Comparison of ENCODE assay signal across 9 mouse cellular contexts in genomic region chr2:164725895-164726619, GRCm38 (mm10). TPM values are rescaled to one million over a fixed set of nuclear protein-coding genes. Genes with fewer than 3 reads are reported as not detected.
DNase-seq lines count a peak whose midpoint lies in the region; ATAC-seq and TF ChIP-seq lines count a peak whose summit lies in the region.
"Had no signal": no experiment of that assay in that cellular context is flagged by ENCODE, and none has a peak within 500 bp of the region (broad histone marks: within the 10 kb centered on the region; RNA-seq: fewer than 3 reads in every experiment).

No protein-coding gene starts in this region.

- H3K9me3 ChIP-seq in forebrain, postnatal 0 days (ENCODE audit: low read length): no peaks in the 10 kb centered on the region
- H3K9me3 ChIP-seq in limb, embryonic 10.5 days (replicated peaks): no peaks in the 10 kb centered on the region
- no peaks in the 10 kb centered on the region for H3K9me3 ChIP-seq in stomach, embryonic 15.5 days
- H3K9me3 ChIP-seq: midbrain, embryonic 12.5 days had no signal

- WGBS in forebrain, postnatal 0 days: 27% methylated on average over 6 of the region's 6 CpGs
- 31% methylated on average over 6 of the region's 6 CpGs for WGBS in limb, embryonic 10.5 days
- 20% methylated on average over 6 of the region's 6 CpGs for WGBS in stomach, embryonic 15.5 days

- no peak overlapping the region for H3K27ac ChIP-seq in bone marrow macrophage, adult 2 months (ENCODE audit: insufficient read depth, low read depth, low read length)
- H3K27ac ChIP-seq in forebrain, postnatal 0 days (ENCODE audit: low read depth, low read length): no peak overlapping the region
- no peak overlapping the region for H3K27ac ChIP-seq in limb, embryonic 10.5 days
- H3K27ac ChIP-seq in stomach, embryonic 15.5 days: no peak overlapping the region
- H3K27ac ChIP-seq: midbrain, embryonic 12.5 days had no signal

- TF ChIP-seq POLR2A in bone marrow macrophage, adult 2 months (IDR thresholded peaks at IDR 0.05; ENCODE audit: borderline replicate concordance, low read depth, low read length): no peak

- H3K36me3 ChIP-seq in forebrain, postnatal 0 days (ENCODE audit: insufficient read depth): no peaks in the 10 kb centered on the region
- H3K36me3 ChIP-seq in limb, embryonic 10.5 days: no peaks in the 10 kb centered on the region
- no peaks in the 10 kb centered on the region for H3K36me3 ChIP-seq in stomach, embryonic 15.5 days
- H3K36me3 ChIP-seq: midbrain, embryonic 12.5 days had no signal

- H3K4me1 ChIP-seq in bone marrow macrophage, adult 2 months (ENCODE audit: control insufficient read depth, insufficient read depth, low read length): no peaks in the 10 kb centered on the region
- H3K4me1 ChIP-seq in forebrain, postnatal 0 days (ENCODE audit: insufficient read depth): no peaks in the 10 kb centered on the region
- no peaks in the 10 kb centered on the region for H3K4me1 ChIP-seq in limb, embryonic 10.5 days
- H3K4me1 ChIP-seq in stomach, embryonic 15.5 days: no peaks in the 10 kb centered on the region
- H3K4me1 ChIP-seq: midbrain, embryonic 12.5 days had no signal

- peak; percentile 32 to 44 for DNase-seq in frontal cortex, postnatal 25 days (ENCODE audit: low spot score in 2 of 2)
- DNase-seq in forebrain, postnatal 0 days: peak; percentile 76
- peak; percentile 73 for DNase-seq in kidney, adult 11 months
- DNase-seq in limb, embryonic 10.5 days (ENCODE audit: low spot score): peak; percentile 80
- peak; percentile 63 to 72 for DNase-seq in natural killer cell, adult 2 months (ENCODE audit: low spot score in 2 of 2)

- H3K4me3 ChIP-seq in bone marrow macrophage, adult 2 months (ENCODE audit: insufficient read depth, low read length): no peak overlapping the region
- no peak overlapping the region for H3K4me3 ChIP-seq in forebrain, postnatal 0 days (ENCODE audit: low read depth, low read length)
- no peak overlapping the region for H3K4me3 ChIP-seq in limb, embryonic 10.5 days
- H3K4me3 ChIP-seq in stomach, embryonic 15.5 days (replicated peaks): no peak overlapping the region
- H3K4me3 ChIP-seq: midbrain, embryonic 12.5 days had no signal

- no peak overlapping the region for H3K9ac ChIP-seq in forebrain, postnatal 0 days
- no peak overlapping the region for H3K9ac ChIP-seq in stomach, embryonic 15.5 days
- H3K9ac ChIP-seq: midbrain, embryonic 12.5 days had no signal

- ATAC-seq in frontal cortex, adult (ENCODE audit: low TSS enrichment): no peak
- ATAC-seq in forebrain, postnatal 0 days: no peak
- ATAC-seq in stomach, embryonic 15.5 days (ENCODE audit: insufficient read depth, low FRiP score, low read depth): peak; percentile 53; the same call in 1 of the 2 replicates

- no peak overlapping the region for H3K4me2 ChIP-seq in forebrain, postnatal 0 days (ENCODE audit: low read depth)
- H3K4me2 ChIP-seq in stomach, embryonic 15.5 days: no peak overlapping the region
- H3K4me2 ChIP-seq: midbrain, embryonic 12.5 days had no signal

- no peaks in the 10 kb centered on the region for H3K27me3 ChIP-seq in forebrain, postnatal 0 days (ENCODE audit: insufficient read depth, low read length)
- H3K27me3 ChIP-seq in limb, embryonic 10.5 days (ENCODE audit: low read depth, poor library complexity, severe bottlenecking): no peaks in the 10 kb centered on the region
- no peaks in the 10 kb centered on the region for H3K27me3 ChIP-seq in stomach, embryonic 15.5 days (replicated peaks)

- peak; percentile 73 for TF ChIP-seq CTCF in bone marrow macrophage, adult 2 months (IDR thresholded peaks at IDR 0.05; ENCODE audit: low read depth, low read length)
- peak; percentile 86 for TF ChIP-seq CTCF in forebrain, postnatal 0 days (IDR thresholded peaks at IDR 0.05; ENCODE audit: low read depth)

RNA-seq across cellular contexts. Expression of gene Spint5, which starts 11.0 kb away (rescaled TPM):
- polyA plus RNA-seq in bone marrow macrophage, adult 2 months (2012; ENCODE audit: insufficient read depth, insufficient read length, missing spikeins): not detected in 2 replicates
- not detected in 2 replicates for total RNA-seq in forebrain, postnatal 0 days (2014; rRNA removed)
- polyA plus RNA-seq in forebrain, postnatal 0 days (2015; fragmentation: Nextera tagmentation; extraction: Ambion mirVana): not detected in 2 replicates
- not detected in 2 replicates for polyA plus RNA-seq in limb, embryonic 10.5 days (2016; fragmentation: Nextera tagmentation; extraction: Ambion mirVana)
- polyA plus RNA-seq in stomach, embryonic 15.5 days (2015; fragmentation: Nextera tagmentation; extraction: Ambion mirVana): not detected in 2 replicates
- polyA plus RNA-seq: midbrain, embryonic 12.5 days had no signal

RNA-seq across cellular contexts. Expression of gene Wfdc3, which starts 19.7 kb away (rescaled TPM):
- not detected in 2 replicates for polyA plus RNA-seq in bone marrow macrophage, adult 2 months (2012; ENCODE audit: insufficient read depth, insufficient read length, missing spikeins)
- 0.54 and 0.81 TPM in 2 replicates for total RNA-seq in forebrain, postnatal 0 days (2014; rRNA removed)
- polyA plus RNA-seq in forebrain, postnatal 0 days (2015; fragmentation: Nextera tagmentation; extraction: Ambion mirVana): 0.89 and 1.1 TPM in 2 replicates
- polyA plus RNA-seq in limb, embryonic 10.5 days (2016; fragmentation: Nextera tagmentation; extraction: Ambion mirVana): 0.95 and 0.98 TPM in 2 replicates
- polyA plus RNA-seq in stomach, embryonic 15.5 days (2015; fragmentation: Nextera tagmentation; extraction: Ambion mirVana): 2.2 and 2.3 TPM in 2 replicates

RNA-seq across cellular contexts. Expression of gene Dnttip1, which starts 19.7 kb away (rescaled TPM):
- 33.4 and 33.7 TPM in 2 replicates for polyA plus RNA-seq in bone marrow macrophage, adult 2 months (2012; ENCODE audit: insufficient read depth, insufficient read length, missing spikeins)
- 23.2 and 26.1 TPM in 2 replicates for total RNA-seq in forebrain, postnatal 0 days (2014; rRNA removed)
- polyA plus RNA-seq in forebrain, postnatal 0 days (2015; fragmentation: Nextera tagmentation; extraction: Ambion mirVana): 52.3 and 60.1 TPM in 2 replicates
- polyA plus RNA-seq in limb, embryonic 10.5 days (2016; fragmentation: Nextera tagmentation; extraction: Ambion mirVana): 93.1 and 93.2 TPM in 2 replicates
- polyA plus RNA-seq in stomach, embryonic 15.5 days (2015; fragmentation: Nextera tagmentation; extraction: Ambion mirVana): 60.9 and 64.7 TPM in 2 replicates

RNA-seq across cellular contexts. Expression of gene Spint4, which starts 27.8 kb away (rescaled TPM):
- polyA plus RNA-seq in bone marrow macrophage, adult 2 months (2012; ENCODE audit: insufficient read depth, insufficient read length, missing spikeins): not detected in 2 replicates
- total RNA-seq in forebrain, postnatal 0 days (2014; rRNA removed): not detected in 2 replicates
- polyA plus RNA-seq in forebrain, postnatal 0 days (2015; fragmentation: Nextera tagmentation; extraction: Ambion mirVana): not detected in 2 replicates
- polyA plus RNA-seq in limb, embryonic 10.5 days (2016; fragmentation: Nextera tagmentation; extraction: Ambion mirVana): not detected in 2 replicates
- not detected in 2 replicates for polyA plus RNA-seq in stomach, embryonic 15.5 days (2015; fragmentation: Nextera tagmentation; extraction: Ambion mirVana)
- polyA plus RNA-seq: midbrain, embryonic 12.5 days had no signal

RNA-seq across cellular contexts. Expression of gene Wfdc13, which starts 41.1 kb away (rescaled TPM):
- polyA plus RNA-seq in bone marrow macrophage, adult 2 months (2012; ENCODE audit: insufficient read depth, insufficient read length, missing spikeins): not detected in 2 replicates
- total RNA-seq in forebrain, postnatal 0 days (2014; rRNA removed): not detected in 2 replicates
- not detected in 2 replicates for polyA plus RNA-seq in forebrain, postnatal 0 days (2015; fragmentation: Nextera tagmentation; extraction: Ambion mirVana)
- polyA plus RNA-seq in limb, embryonic 10.5 days (2016; fragmentation: Nextera tagmentation; extraction: Ambion mirVana): not detected in 2 replicates
- 1.9 and 3.7 TPM in 2 replicates for polyA plus RNA-seq in stomach, embryonic 15.5 days (2015; fragmentation: Nextera tagmentation; extraction: Ambion mirVana)
- polyA plus RNA-seq: midbrain, embryonic 12.5 days had no signal
